Mouse (Mus musculus) ES-CJ7 (cell line): Measurements from ENCODE around the gene Naip2.

Experiments used
- DNase-seq: peaks from one replicate; pipeline ENCODE4 v3.0.0; 2011; ENCODE audit warnings: low read depth, low spot score

Naip2 gene

DNA sequence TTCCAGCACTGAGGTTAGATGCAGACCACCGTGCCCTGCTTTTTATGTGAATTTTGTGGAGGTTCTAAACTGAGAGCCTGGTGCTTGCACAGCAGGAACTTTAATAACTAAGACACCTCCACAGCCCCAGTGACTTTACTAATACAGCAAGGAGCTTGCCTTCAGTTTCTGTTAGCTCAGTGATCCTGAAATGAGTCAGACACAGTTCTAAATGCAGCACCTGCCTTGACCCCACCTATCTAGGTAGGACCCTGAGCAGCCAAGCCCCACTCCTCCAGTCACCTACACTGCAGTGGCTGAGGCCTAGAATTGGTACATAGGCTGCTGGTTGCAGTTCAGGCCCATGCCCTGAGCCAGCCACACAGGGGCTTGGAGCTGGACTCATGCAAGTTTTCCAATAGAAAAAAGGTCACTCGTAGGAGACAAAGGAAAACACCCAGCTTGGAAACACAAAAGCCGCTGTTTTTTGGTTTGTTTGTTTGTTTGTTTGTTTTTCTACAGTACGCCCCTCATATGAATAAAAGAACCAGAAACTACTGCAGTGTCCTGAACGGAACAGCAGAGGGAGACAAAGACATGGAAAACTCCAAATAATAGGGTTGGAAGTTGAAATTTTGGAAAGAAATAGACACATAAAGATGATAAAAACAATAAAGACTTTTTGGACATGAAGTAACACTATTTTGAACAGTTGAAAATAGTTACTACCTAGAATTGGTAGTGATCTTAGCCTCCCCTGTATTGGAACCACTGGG is 89.5 kb downstream of the Naip2 start:
- DNase-seq = no peak

DNA sequence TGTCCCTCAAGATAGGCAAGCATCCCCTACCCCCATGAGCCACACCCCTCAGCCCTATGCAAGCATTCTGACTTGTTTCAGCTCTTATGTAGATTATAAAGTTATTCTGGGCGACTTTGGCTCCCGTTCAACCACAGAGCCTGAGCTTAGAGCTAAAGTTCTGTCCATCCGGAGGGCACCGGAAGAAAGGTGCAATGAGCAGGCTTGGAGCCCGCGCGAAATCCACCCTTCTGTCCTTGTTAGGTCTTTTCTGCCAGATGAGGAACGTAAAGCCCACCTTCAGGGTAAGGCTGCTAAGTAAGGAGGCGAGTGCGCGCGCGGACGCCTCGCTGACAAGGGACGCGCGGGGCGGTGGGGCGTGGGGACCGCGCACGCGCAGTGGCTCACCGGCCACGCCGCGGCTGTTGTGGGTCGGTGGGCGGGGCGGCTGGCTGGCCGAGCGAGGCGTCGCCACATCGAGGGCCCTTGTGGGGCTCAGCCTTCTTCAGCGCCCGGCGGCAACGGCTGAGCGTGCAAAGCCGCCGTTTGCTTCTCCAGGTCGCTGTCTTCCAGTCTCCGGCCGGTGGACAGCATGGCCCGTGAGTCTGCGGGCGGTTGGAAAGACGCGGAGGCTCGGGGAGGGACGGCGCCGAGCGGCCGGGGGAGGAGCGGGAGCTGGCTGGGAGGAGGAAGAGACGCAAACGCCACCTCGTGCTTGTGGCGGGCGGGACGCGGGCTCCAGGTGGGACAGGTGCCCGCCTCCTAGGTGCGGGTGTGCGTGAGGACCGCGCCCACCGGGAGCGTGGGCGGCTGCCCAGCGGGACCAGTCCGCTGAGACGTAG is 94.0 kb downstream of the Naip2 start, which contains the start of gene Serf1:
TSS of gene Serf1 (plus strand) at position 361 of the 821 bp plus-strand sequence.
- DNase-seq = peak; percentile 71

DNA sequence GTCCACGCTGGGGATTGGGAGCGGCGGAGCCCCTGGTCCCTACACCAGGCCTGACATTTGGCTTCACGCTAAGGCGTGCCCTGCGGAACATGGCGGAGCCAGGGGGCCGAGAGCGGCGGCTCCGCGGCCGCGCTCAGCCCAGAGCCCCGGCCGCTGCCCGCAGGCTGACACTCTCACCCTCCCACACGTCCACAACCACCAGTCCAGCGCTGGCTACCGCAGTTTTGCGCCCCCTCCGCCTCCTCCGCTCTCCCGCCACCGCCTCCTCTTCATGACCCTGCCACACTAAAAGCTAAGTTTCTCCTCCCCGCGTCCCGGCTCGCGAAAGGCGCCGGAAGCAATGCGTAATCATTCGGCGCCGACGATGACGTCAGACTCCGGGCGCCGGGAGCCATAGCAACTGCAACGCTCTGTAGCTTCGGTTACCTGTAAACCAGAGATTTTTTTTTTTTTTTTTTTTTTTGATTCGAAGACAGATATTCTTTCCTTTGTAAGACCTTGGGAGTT is 98.1 kb downstream of the Naip2 start, which contains the start of gene Bdp1:
TSS of gene Bdp1 (minus strand) at position 323 of the 507 bp plus-strand sequence.
- DNase-seq = peak; percentile 84

DNA sequence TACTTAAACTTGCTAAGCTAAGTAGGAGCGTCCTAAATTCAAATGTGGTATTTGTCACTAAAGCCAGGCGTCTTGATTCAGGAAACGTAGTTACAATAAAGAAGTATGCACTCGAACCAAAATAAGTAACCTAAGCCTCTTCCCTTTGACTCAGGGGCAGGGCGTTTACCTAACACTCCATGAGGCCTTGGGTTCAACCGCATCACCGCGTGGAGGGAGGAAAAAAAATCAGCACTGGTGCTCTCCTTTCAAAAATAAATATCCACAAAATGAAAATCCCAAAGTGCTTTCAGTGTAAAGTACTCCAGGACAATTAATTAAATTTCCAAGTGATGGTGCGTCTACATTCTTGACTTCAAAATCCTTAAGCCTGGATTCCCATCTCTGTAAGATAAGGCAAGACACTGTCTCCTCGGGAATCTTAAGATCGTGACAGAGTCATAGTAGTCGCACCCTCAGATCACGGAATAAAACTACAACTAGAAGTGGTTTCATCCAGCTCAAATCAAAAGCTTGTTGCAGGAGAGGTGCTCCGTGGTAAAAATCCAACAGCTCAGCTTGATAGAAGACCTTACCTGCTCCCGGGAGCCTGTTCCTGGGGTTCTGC is 98.7 kb downstream of the Naip2 start:
- no peak for DNase-seq

DNA sequence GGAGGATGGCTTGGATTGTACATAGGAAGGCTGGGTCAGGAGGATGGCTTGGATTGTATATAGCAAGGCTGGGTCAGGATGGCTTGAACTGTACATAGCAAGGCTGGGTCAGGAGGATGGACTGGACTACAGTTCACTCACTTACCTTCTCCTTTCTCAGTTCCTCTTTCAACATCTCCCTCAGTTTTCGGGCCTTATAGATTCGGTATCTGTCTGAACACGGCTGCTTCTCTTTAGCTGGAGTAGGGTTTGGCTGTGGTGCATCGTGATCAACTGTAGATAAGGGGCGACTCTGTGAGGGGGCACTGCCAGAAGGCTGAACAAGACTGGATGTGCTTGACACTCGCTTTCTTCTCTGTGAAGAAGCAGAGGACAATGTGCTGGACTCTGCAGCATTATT is 103.1 kb downstream of the Naip2 start:
- DNase-seq = no peak
